Mouse (Mus musculus): ENCODE measurements at regions not wholly inside any gene's neighbourhood (a gene's known extent, or its start where the extent isn't known, plus 50 kb on each side); places are given as distances from the start of the nearest gene placed in this dataset.

DNA sequence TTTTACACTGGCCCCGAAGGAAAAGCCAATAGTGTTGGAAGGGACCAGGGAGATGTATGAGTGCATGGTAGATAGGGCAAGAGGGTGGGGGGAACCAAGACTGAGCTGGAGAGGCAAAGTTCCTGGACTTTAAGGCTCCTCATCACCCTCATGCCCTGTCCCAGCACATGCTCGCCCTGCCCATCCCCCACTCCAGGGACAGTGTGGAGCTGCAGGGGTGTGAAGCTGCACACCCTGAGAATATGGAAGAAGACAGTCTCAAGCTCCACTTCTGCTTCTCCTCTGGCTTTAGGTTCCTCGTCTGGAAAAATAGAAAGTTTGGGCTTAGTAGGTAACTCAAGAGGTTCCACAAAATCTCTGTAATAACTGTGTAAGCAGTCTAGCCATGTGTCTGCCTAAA lies 215.8 kb downstream of the Ly86 start:
- WGBS: 35% methylated on average over 3 of the region's 3 CpGs
- ATAC-seq: no peak

DNA sequence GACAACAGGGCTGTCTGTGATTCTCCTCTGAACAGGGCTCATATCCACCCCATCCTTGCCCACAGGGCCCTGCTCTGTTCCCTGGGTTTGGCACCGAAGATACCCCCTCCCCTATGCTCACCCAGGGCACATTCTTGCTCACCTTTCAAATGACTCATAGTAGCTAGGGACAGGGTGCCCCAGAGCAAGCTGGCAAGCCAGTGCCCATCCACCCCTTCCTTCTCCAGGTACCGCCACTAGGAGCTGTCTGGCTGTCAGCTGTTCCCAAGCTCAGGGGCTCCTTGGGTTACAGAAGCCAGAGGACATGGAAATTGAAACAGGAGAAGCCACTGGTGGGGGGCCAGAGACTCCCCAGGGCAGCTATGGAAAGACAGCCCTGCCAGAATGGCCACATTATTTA lies 216.4 kb downstream of the Ly86 start:
- H3K36me3 ChIP-seq: no peaks in the 10 kb centered on the region
- no peak for ATAC-seq
- no peak overlapping the region for H3K4me2 ChIP-seq (replicated peaks)
- H3K27me3 ChIP-seq (replicated peaks): no peaks in the 10 kb centered on the region
- no peak overlapping the region for H3K4me3 ChIP-seq (replicated peaks)
- 64% methylated on average over 2 of the region's 2 CpGs for WGBS
- no peaks in the 10 kb centered on the region for H3K9me3 ChIP-seq
- H3K27ac ChIP-seq: no peak overlapping the region
- peaks cover 24% of the 10 kb centered on the region for H3K4me1 ChIP-seq (replicated peaks)
- no peak overlapping the region for H3K9ac ChIP-seq

More for the DNA sequence above, 215.8 kb downstream of the Ly86 start:
- no peaks in the 10 kb centered on the region for H3K36me3 ChIP-seq
- no peak overlapping the region for H3K9ac ChIP-seq
- H3K27ac ChIP-seq: no peak overlapping the region
- H3K27me3 ChIP-seq (replicated peaks): no peaks in the 10 kb centered on the region
- H3K9me3 ChIP-seq: no peaks in the 10 kb centered on the region
- no peak overlapping the region for H3K4me2 ChIP-seq (replicated peaks)
- peaks cover 24% of the 10 kb centered on the region for H3K4me1 ChIP-seq (replicated peaks)
- H3K4me3 ChIP-seq (replicated peaks): no peak overlapping the region

- 34% methylated on average over 9 of the region's 9 CpGs for WGBS
Observed at GRCm38 (mm10) chr13:37562141-37562540, 216.1 kb upstream of the Rreb1 start.

GRCm38 (mm10) chr13:37562652-37563051 lies 215.5 kb upstream of the Rreb1 start:
- peaks cover 24% of the 10 kb centered on the region for H3K4me1 ChIP-seq (replicated peaks)
- no peak overlapping the region for H3K9ac ChIP-seq
- no peak overlapping the region for H3K4me2 ChIP-seq (replicated peaks)
- H3K27me3 ChIP-seq (replicated peaks): no peaks in the 10 kb centered on the region
- WGBS: 11% methylated on average over 5 of the region's 5 CpGs
- H3K9me3 ChIP-seq: no peaks in the 10 kb centered on the region
- H3K4me3 ChIP-seq (replicated peaks): no peak overlapping the region
- peak; percentile 94 for ATAC-seq
- H3K36me3 ChIP-seq: no peaks in the 10 kb centered on the region
- H3K27ac ChIP-seq: peak overlapping the region; percentile 61

More at GRCm38 (mm10) chr13:37562141-37562540, 216.1 kb upstream of the Rreb1 start:
- H3K4me2 ChIP-seq (replicated peaks): no peak overlapping the region
- no peaks in the 10 kb centered on the region for H3K36me3 ChIP-seq
- no peak overlapping the region for H3K9ac ChIP-seq
- no peaks in the 10 kb centered on the region for H3K27me3 ChIP-seq (replicated peaks)
- H3K9me3 ChIP-seq: no peaks in the 10 kb centered on the region
- H3K4me3 ChIP-seq (replicated peaks): no peak overlapping the region
- peak overlapping the region; percentile 61 for H3K27ac ChIP-seq
- peaks cover 24% of the 10 kb centered on the region for H3K4me1 ChIP-seq (replicated peaks)
- peak; percentile 31 for ATAC-seq

DNA sequence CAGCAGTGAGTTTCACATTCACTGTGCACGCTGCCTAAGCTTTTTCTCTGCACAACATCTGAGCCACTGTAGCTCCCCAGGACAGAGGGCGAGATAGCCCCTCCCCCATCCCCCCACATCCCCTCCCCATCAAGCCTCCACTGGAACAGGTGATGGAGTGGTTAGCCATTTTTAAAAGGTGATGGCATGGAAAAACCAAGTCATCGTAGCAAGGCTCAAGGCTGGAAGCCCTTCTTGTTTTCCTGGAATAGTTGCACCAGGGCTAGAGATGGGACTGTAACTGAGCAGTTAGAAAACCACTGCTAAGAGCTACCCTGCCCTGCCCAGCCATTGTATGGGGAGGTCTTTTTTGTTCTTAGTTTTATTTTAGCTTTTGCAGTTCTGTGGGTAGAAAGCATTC lies 209.1 kb upstream of the Rreb1 start:
- Histone ChIP-seq H3K4me3 (replicated peaks) (no peak overlapping the region), H3K4me1 (replicated peaks) (no peaks in the 10 kb centered on the region), H3K27ac (no peak overlapping the region), H3K27me3 (replicated peaks) (no peaks in the 10 kb centered on the region), H3K9ac (no peak overlapping the region), H3K9me3 (no peaks in the 10 kb centered on the region), H3K36me3 (no peaks in the 10 kb centered on the region), H3K4me2 (replicated peaks) (no peak overlapping the region)
- ATAC-seq: no peak
- WGBS: 75% methylated on average over 3 of the region's 3 CpGs

DNA sequence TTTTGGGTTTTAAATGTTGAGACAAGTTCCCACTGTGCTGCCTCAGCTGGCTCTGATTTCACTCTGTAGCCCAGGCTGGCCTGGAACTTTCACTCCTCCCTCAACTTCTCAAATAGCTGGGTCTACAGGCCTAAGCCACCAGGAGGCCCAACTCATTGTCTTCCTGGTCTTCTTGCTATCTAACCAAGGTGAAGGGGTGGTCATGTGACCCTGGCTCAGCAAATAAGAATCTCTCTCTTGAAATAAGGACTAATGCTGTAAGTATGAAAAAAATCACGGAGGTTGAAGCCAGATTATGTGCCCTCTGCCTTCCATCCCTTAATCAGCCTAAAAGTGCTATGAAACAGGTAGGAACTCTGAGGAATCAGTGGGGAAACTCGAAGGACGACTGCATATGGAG lies 208.7 kb upstream of the Rreb1 start:
- WGBS: 80% methylated on average over 3 of the region's 3 CpGs
- Histone ChIP-seq H3K36me3 (no peaks in the 10 kb centered on the region), H3K4me3 (replicated peaks) (no peak overlapping the region), H3K4me2 (replicated peaks) (no peak overlapping the region), H3K9me3 (no peaks in the 10 kb centered on the region), H3K27me3 (replicated peaks) (no peaks in the 10 kb centered on the region), H3K9ac (no peak overlapping the region), H3K27ac (no peak overlapping the region), H3K4me1 (replicated peaks) (no peaks in the 10 kb centered on the region)
- ATAC-seq: no peak

- 48% methylated on average over 3 of the region's 3 CpGs for WGBS
- H3K4me1 ChIP-seq (replicated peaks): no peaks in the 10 kb centered on the region
- H3K27me3 ChIP-seq (replicated peaks): no peaks in the 10 kb centered on the region
- no peak for ATAC-seq
- no peak overlapping the region for H3K4me3 ChIP-seq (replicated peaks)
- H3K9ac ChIP-seq: no peak overlapping the region
- no peak overlapping the region for H3K27ac ChIP-seq
- no peak overlapping the region for H3K4me2 ChIP-seq (replicated peaks)
- no peaks in the 10 kb centered on the region for H3K36me3 ChIP-seq
- H3K9me3 ChIP-seq: no peaks in the 10 kb centered on the region
Observed at GRCm38 (mm10) chr13:37572983-37573382, 205.2 kb upstream of the Rreb1 start.

- 91% methylated on average over 10 of the region's 10 CpGs for WGBS
- ATAC-seq: no peak
- no peak overlapping the region for H3K4me2 ChIP-seq (replicated peaks)
Observed at GRCm38 (mm10) chr13:37579231-37579630, 199.0 kb upstream of the Rreb1 start.

DNA sequence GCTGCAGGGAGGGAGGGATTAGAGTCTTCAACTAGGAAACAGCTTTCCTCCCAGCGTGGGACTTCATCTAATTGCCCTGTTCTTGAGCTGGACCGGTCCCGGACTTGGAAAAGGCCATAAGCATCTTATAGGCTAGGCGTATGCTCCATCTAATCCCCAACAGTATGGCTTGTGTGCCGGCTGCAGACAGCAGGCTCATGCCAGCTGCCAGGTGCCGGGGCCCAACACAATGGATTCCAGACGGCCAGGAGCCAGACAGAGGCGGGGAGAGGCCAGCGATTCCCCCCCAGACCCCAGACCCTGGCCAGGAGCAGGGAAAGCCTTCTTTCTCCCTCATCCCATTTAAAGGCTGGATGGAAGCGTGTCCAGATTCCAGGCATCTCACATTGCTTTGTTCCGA lies 198.4 kb upstream of the Rreb1 start:
- no peak overlapping the region for H3K9ac ChIP-seq
- no peak overlapping the region for H3K27ac ChIP-seq
- no peaks in the 10 kb centered on the region for H3K27me3 ChIP-seq (replicated peaks)
- H3K4me1 ChIP-seq (replicated peaks): no peaks in the 10 kb centered on the region
- no peak overlapping the region for H3K4me3 ChIP-seq (replicated peaks)
- 62% methylated on average over 11 of the region's 11 CpGs for WGBS
- H3K9me3 ChIP-seq: no peaks in the 10 kb centered on the region
- H3K36me3 ChIP-seq: no peaks in the 10 kb centered on the region
- no peak for ATAC-seq
- H3K4me2 ChIP-seq (replicated peaks): no peak overlapping the region

More at GRCm38 (mm10) chr13:37579231-37579630, 199.0 kb upstream of the Rreb1 start:
- Histone ChIP-seq H3K27ac (no peak overlapping the region), H3K36me3 (no peaks in the 10 kb centered on the region), H3K4me3 (replicated peaks) (no peak overlapping the region), H3K9me3 (no peaks in the 10 kb centered on the region), H3K4me1 (replicated peaks) (no peaks in the 10 kb centered on the region), H3K9ac (no peak overlapping the region), H3K27me3 (replicated peaks) (no peaks in the 10 kb centered on the region)

- no peak for ATAC-seq
- Histone ChIP-seq H3K4me2 (replicated peaks) (no peak overlapping the region), H3K4me1 (replicated peaks) (no peaks in the 10 kb centered on the region), H3K27ac (no peak overlapping the region), H3K4me3 (replicated peaks) (no peak overlapping the region), H3K9me3 (no peaks in the 10 kb centered on the region), H3K36me3 (no peaks in the 10 kb centered on the region), H3K27me3 (replicated peaks) (no peaks in the 10 kb centered on the region), H3K9ac (no peak overlapping the region)
- 85% methylated on average over 2 of the region's 2 CpGs for WGBS
Observed at GRCm38 (mm10) chr13:37580806-37581205, 197.4 kb upstream of the Rreb1 start.

DNA sequence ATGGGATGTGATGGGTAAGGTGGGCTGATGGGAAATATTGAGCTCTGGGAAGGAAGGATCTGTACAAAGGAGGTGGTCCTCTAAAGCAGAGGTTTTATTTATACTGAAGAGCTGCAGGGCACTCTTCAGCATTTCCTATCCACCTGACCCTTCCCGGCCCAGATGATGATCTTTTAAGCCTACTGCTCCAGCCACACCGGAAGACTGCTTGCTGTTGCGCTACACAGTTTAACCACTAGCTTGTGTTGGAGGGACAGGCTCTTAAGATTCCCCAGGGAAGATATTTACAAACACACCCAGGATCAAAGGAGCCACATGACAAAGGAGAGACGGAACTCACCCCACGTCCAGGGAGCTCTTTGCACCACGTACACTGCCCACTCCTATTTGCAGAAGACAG lies 196.8 kb upstream of the Rreb1 start:
- H3K4me2 ChIP-seq (replicated peaks): no peak overlapping the region
- WGBS: 58% methylated on average over 6 of the region's 6 CpGs
- no peaks in the 10 kb centered on the region for H3K36me3 ChIP-seq
- no peaks in the 10 kb centered on the region for H3K4me1 ChIP-seq (replicated peaks)
- no peak for ATAC-seq
- H3K9me3 ChIP-seq: no peaks in the 10 kb centered on the region
- no peak overlapping the region for H3K27ac ChIP-seq
- H3K27me3 ChIP-seq (replicated peaks): no peaks in the 10 kb centered on the region
- no peak overlapping the region for H3K4me3 ChIP-seq (replicated peaks)
- H3K9ac ChIP-seq: no peak overlapping the region

- 75% methylated on average over 5 of the region's 5 CpGs for WGBS
- ATAC-seq: no peak
- Histone ChIP-seq H3K9me3 (no peaks in the 10 kb centered on the region), H3K27me3 (replicated peaks) (no peaks in the 10 kb centered on the region), H3K27ac (no peak overlapping the region), H3K4me3 (replicated peaks) (no peak overlapping the region), H3K9ac (no peak overlapping the region), H3K36me3 (no peaks in the 10 kb centered on the region), H3K4me1 (replicated peaks) (no peaks in the 10 kb centered on the region), H3K4me2 (replicated peaks) (no peak overlapping the region)
Observed at GRCm38 (mm10) chr13:37585476-37585875, 192.7 kb upstream of the Rreb1 start.

DNA sequence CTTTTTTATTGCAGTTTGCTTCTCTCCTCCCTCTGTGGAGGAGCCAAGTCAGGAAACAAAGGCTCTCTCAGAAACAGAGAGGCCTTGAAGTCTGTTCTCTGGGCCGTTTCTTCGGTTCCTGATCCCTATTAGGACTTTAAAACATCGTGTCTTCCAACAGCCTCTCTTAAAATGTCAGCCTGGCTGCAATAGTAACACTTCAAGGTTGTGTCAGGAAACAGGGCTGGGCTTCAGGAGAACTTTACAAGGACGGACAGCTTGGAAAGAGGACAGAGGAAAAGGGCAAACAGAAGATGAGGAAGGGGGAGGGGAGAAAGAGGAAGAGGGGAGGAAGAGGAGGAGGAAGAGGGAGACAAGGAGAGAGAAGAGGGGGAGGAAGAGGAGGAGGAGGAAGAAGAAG lies 191.7 kb upstream of the Rreb1 start:
- Histone ChIP-seq H3K9ac (no peak overlapping the region), H3K4me2 (replicated peaks) (no peak overlapping the region), H3K4me3 (replicated peaks) (no peak overlapping the region), H3K36me3 (no peaks in the 10 kb centered on the region), H3K4me1 (replicated peaks) (no peaks in the 10 kb centered on the region), H3K9me3 (no peaks in the 10 kb centered on the region), H3K27ac (no peak overlapping the region), H3K27me3 (replicated peaks) (no peaks in the 10 kb centered on the region)
- ATAC-seq: no peak
- WGBS: 40% methylated on average over 4 of the region's 4 CpGs

DNA sequence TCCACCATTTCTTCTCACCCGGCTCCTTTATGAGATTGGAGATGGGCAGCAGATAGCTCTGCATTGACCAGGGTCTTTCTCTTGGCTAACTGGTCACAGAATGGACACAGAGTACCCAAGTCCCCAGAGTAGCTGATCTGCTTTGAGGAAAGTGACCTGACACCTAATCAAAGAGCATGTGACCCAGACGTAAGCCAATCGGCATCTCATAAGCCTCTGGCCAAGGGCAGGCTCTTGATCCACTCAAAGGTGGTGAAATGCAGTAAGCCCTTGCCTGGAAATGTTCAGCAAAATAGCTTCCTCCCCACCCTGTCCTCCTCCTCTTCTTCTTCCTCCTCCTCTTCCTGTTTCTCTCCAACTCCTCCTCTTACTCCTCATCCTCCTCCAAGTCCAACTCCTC lies 190.3 kb upstream of the Rreb1 start:
- no peak for ATAC-seq
- Histone ChIP-seq H3K9ac (no peak overlapping the region), H3K27me3 (replicated peaks) (no peaks in the 10 kb centered on the region), H3K27ac (no peak overlapping the region), H3K4me2 (replicated peaks) (no peak overlapping the region), H3K9me3 (no peaks in the 10 kb centered on the region), H3K4me3 (replicated peaks) (no peak overlapping the region), H3K36me3 (no peaks in the 10 kb centered on the region), H3K4me1 (replicated peaks) (no peaks in the 10 kb centered on the region)
- whole genome bisulfite sequencing: 91% methylated on average over 3 of the region's 3 CpGs

All from intestine, embryonic 15.5 days (tissue).